Mouse (Mus musculus) c-Kit-negative CD71-positive TER-119-positive erythroid progenitor cells, embryonic 14.5 days (primary cell): ENCODE data around the gene Apol6.

Experiments
- DNase-seq: peaks from one replicate; pipeline ENCODE4 v3.0.0-alpha.2; 2013; ENCODE audit warnings: low read depth, low spot score

Gene Apol6

GRCm38 (mm10) chr15:77068439-77068861 is 23.9 kb downstream of the Apol6 start:
- no peak for DNase-seq

- DNase-seq = no peak
Observed at GRCm38 (mm10) chr15:77069019-77069418, 24.5 kb downstream of the Apol6 start.

GRCm38 (mm10) chr15:77070745-77071268 is 26.3 kb downstream of the Apol6 start:
- no peak for DNase-seq

GRCm38 (mm10) chr15:77071501-77071900 is 27.0 kb downstream of the Apol6 start:
- DNase-seq = no peak

- DNase-seq = no peak
Observed at GRCm38 (mm10) chr15:77072556-77073163, 28.1 kb downstream of the Apol6 start.

GRCm38 (mm10) chr15:77076523-77076922 is 32.0 kb downstream of the Apol6 start:
- DNase-seq = no peak

GRCm38 (mm10) chr15:77077906-77078305 is 33.4 kb downstream of the Apol6 start:
- DNase-seq = no peak

GRCm38 (mm10) chr15:77078786-77079185 is 34.3 kb downstream of the Apol6 start:
- no peak for DNase-seq

- DNase-seq = no peak
Observed at GRCm38 (mm10) chr15:77079256-77079822, 34.8 kb downstream of the Apol6 start.

- DNase-seq = no peak
Observed at GRCm38 (mm10) chr15:77079890-77080361, 35.4 kb downstream of the Apol6 start.

- no peak for DNase-seq
Observed at GRCm38 (mm10) chr15:77080684-77081254, 36.2 kb downstream of the Apol6 start.

- DNase-seq = no peak
Observed at GRCm38 (mm10) chr15:77081454-77081853, 36.9 kb downstream of the Apol6 start.

- DNase-seq = no peak
Observed at GRCm38 (mm10) chr15:77085818-77086217, 41.3 kb downstream of the Apol6 start.

GRCm38 (mm10) chr15:77086488-77086887 is 42.0 kb downstream of the Apol6 start:
- DNase-seq = no peak

- DNase-seq = no peak
Observed at GRCm38 (mm10) chr15:77089249-77089648, 44.7 kb downstream of the Apol6 start.

GRCm38 (mm10) chr15:77090531-77090930 is 46.0 kb downstream of the Apol6 start:
- no peak for DNase-seq

- no peak for DNase-seq
Observed at GRCm38 (mm10) chr15:77091394-77091793, 46.9 kb downstream of the Apol6 start.

GRCm38 (mm10) chr15:77094431-77094830 is 49.9 kb downstream of the Apol6 start:
- DNase-seq = no peak

GRCm38 (mm10) chr15:77095216-77095615 is 50.7 kb downstream of the Apol6 start:
- DNase-seq = no peak

GRCm38 (mm10) chr15:77097358-77097757 is 52.8 kb downstream of the Apol6 start:
- no peak for DNase-seq

GRCm38 (mm10) chr15:77099756-77100155 is 55.2 kb downstream of the Apol6 start:
- no peak for DNase-seq

GRCm38 (mm10) chr15:77102685-77103084 is 58.2 kb downstream of the Apol6 start:
- no peak for DNase-seq
